Mouse (Mus musculus): Measurements from ENCODE around the gene Ttc39b.

DNA sequence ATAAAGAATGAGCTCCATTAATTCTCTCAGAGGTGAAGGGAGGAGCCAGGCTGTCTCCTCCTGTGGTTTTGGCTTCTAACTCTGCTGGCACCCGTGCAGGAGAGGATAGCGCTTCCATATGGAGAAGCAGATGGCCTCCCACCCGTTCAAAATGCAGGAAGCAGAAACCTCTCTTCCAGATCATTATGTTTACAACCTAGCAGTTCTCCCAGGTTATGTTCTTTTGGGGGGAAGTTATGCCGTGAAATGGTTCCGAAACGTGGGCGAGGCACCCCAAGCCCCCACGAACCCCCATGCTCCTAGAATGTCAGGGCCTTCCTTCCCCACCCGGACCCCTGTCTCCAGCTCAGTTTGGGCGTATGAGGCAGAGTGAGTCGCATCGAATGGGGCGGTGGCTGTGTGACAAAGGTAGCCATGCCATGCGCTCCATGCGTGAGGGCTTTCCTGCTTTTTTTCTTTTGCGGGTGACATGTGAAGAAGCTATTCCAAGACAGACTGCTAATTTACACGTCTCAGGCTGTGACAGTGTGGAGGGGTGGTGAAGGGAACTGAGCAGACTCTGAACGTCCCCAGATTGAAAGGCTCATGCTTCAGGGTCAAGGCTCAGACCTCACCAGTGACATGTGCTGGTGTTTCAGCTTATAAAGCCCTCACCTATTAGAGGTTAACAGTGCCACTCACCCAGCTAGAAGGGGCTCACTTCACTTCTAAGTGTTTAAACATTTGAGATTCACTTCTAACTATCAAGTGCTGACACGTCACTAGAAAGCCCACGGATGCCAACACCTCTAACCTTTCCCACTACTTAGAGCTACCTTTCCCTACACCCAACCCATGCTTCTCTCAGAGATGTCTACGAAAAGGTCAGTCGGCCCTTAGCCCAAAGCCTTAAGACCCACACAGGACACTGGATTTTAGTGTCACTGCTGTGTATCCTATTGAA lies 90.6 kb downstream of the Ttc39b start:
- TF ChIP-seq POLR2A (IDR thresholded peaks at IDR 0.05; ENCODE audit: low read depth, low read length) (no peak), CTCF (IDR thresholded peaks at IDR 0.05; ENCODE audit: extremely low read depth, insufficient read length, insufficient replicate concordance, low read depth, low read length) (no peak)

Data from small intestine, adult 2 months (tissue).